Mouse (Mus musculus) olfactory bulb, adult 2 months (tissue): ENCODE measurements at regions not wholly inside any gene's neighbourhood (a gene's known extent, or its start where the extent isn't known, plus 50 kb on each side); places are given as distances from the start of the nearest gene placed in this dataset.

ENCODE experiments used
- CTCF ChIP-seq: fragments of 200-500 bp; IDR thresholded peaks from 2 replicates; pipeline ENCODE4 v1.5.1; 2012; ENCODE audit warnings: low read depth, mild to moderate bottlenecking, low read length, moderate library complexity; ENCODE audit not compliant: insufficient read depth
- POLR2A ChIP-seq: fragments of 200-500 bp; IDR thresholded peaks from 2 replicates; pipeline ENCODE4 v1.6.1; 2012; ENCODE audit warnings: mild to moderate bottlenecking, low read depth, low read length, moderate library complexity; ENCODE audit not compliant: insufficient read depth

DNA sequence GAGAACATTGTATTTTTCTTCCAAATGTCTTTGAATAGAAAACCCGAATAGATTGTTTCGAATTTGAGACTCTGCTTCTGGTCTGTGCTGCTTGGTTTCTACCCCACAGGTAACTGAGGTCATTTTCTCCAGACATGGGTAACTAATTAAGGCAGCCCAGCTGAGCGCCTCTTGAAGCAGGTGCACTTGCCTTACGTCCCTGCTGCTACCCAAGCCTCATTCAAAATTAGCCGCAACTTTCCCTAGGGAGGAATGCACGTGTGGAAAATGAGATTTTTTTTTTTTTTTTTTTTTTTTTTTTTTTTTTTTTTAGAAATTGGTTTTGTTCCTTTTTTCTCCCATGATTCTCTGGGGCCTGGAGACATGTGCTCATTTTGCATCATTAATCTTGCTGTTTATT is 245.1 kb downstream of the Slc30a10 start:
- TF ChIP-seq CTCF: no peak
- TF ChIP-seq POLR2A: no peak
